Mouse (Mus musculus) spleen, postnatal 10 days (tissue): ENCODE results near the gene Gm3286.
"Not testable (repeated sequence)": the region's sequence is repeated elsewhere in the genome, so short reads cannot be mapped to it uniquely, and the experiment has no call there.

Experiments used
- DNase-seq, 2 experiments: peaks; one replicate each; pipeline ENCODE4 v3.0.0; 2021 to 2022; ENCODE audit warnings: low spot score in 2 of 2

Gene Gm3286

DNA sequence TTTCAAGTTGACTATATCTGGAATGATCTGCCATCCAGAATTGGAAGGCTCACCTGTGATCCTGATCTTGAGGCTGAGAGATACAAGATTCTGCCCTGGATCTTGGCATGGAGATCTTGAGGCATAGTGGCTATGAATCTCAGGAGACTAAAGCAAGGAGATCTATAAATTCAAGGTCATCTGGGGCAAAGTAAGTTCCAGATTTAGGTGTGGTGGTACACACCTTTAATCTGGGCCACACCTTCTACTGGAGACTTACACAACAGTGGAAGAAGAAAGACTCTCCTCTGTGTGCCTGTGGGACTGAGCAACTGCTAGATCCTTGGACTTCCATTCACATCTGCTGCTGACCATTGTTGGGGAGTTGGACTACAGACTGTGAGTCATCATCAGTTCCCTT, at the start of gene Gm3286:
Gene Gm3286 (plus strand): TSS at position 301 of the 400 bp plus-strand sequence.
- not testable (repeated sequence) for DNase-seq
